Mouse (Mus musculus): ENCODE data around the gene Raet1e. TPM values are rescaled to one million over a fixed set of nuclear protein-coding genes. Genes with fewer than 3 reads are reported as not detected.
A peak's percentile ranks its signal among the peaks of the same experiment; 100 is the strongest.
"Not testable (repeated sequence)": the region's sequence is repeated elsewhere in the genome, so short reads cannot be mapped to it uniquely, and the experiment has no call there.

Gene Raet1e
- not detected for total RNA-seq (2021)
- long read RNA-seq = 0 reads

GRCm38 (mm10) chr10:22158310-22158999 lies at the start of gene Raet1e, which contains the start of gene H60b:
Raet1e (plus strand) TSS chr10:22158569.
H60b (plus strand) TSS chr10:22158586.
- DNase-seq (ENCODE audit: low spot score in 2 of 2) = peak in 1 of 2 experiments; percentile 23

GRCm38 (mm10) chr10:22140665-22141280 lies 17.6 kb upstream of the Raet1e start:
- peak; percentile 78 to 81 for DNase-seq (ENCODE audit: low spot score in 2 of 2)

GRCm38 (mm10) chr10:22142194-22142593 lies 16.2 kb upstream of the Raet1e start:
- not testable (repeated sequence) for DNase-seq (ENCODE audit: low spot score in 2 of 2)

GRCm38 (mm10) chr10:22142926-22143325 lies 15.4 kb upstream of the Raet1e start:
- DNase-seq (ENCODE audit: low spot score in 2 of 2) = no peak

GRCm38 (mm10) chr10:22148441-22149072 lies 9.8 kb upstream of the Raet1e start:
- peak; percentile 28 to 44 for DNase-seq (ENCODE audit: low spot score in 2 of 2)

- DNase-seq (ENCODE audit: low spot score in 2 of 2) = peak; percentile 29 to 36
Measured at GRCm38 (mm10) chr10:22149073-22149690, 9.2 kb upstream of the Raet1e start, which contains the start of gene E030030I06Rik. E030030I06Rik (minus strand) TSS chr10:22149270.

- no peak for DNase-seq (ENCODE audit: low spot score in 2 of 2)
Measured at GRCm38 (mm10) chr10:22149691-22150465, 8.5 kb upstream of the Raet1e start.

- DNase-seq (ENCODE audit: low spot score in 2 of 2) = peak in 1 of 2 experiments; percentile 18
Measured at GRCm38 (mm10) chr10:22150593-22150992, 7.8 kb upstream of the Raet1e start.

GRCm38 (mm10) chr10:22151056-22151862 lies 7.1 kb upstream of the Raet1e start:
- not testable (repeated sequence) for DNase-seq (ENCODE audit: low spot score in 2 of 2)

- not testable (repeated sequence) for DNase-seq (ENCODE audit: low spot score in 2 of 2)
Measured at GRCm38 (mm10) chr10:22151863-22152640, 6.3 kb upstream of the Raet1e start.

- DNase-seq (ENCODE audit: low spot score in 2 of 2) = not testable (repeated sequence)
Measured at GRCm38 (mm10) chr10:22153147-22153690, 5.2 kb upstream of the Raet1e start.

- DNase-seq (ENCODE audit: low spot score in 2 of 2) = not testable (repeated sequence)
Measured at GRCm38 (mm10) chr10:22154127-22154526, 4.2 kb upstream of the Raet1e start.

- no peak for DNase-seq (ENCODE audit: low spot score in 2 of 2)
Measured at GRCm38 (mm10) chr10:22154871-22155799, 3.2 kb upstream of the Raet1e start.

GRCm38 (mm10) chr10:22159131-22159561 lies 777 bp downstream of the Raet1e start:
- DNase-seq (ENCODE audit: low spot score in 2 of 2) = no peak

- DNase-seq (ENCODE audit: low spot score in 2 of 2) = no peak
Measured at GRCm38 (mm10) chr10:22159581-22160140, 1.3 kb downstream of the Raet1e start.

- not testable (repeated sequence) for DNase-seq (ENCODE audit: low spot score in 2 of 2)
Measured at GRCm38 (mm10) chr10:22163279-22163678, 4.9 kb downstream of the Raet1e start.

Data from layer of hippocampus, postnatal 10 days (tissue).